Mouse (Mus musculus): ENCODE measurements around the gene Med13l. TPM values are rescaled to one million over a fixed set of nuclear protein-coding genes. Genes with fewer than 3 reads are reported as not detected.

Gene Med13l
- total and polyA plus RNA-seq, 3 experiments: 2.0 to 11.0 (median 10.1) TPM

GRCm38 (mm10) chr5:118645196-118645805 is 84.8 kb downstream of the Med13l start:
- no peak for DNase-seq (ENCODE audit: extremely low read depth)
- in situ Hi-C loops (cut with MboI; ENCODE audit: low pct_ligation_motif_present, low pct_unique_long_range_greater_than_20kb, low sequenced_read_pairs): no loop called here
- peaks cover 12 to 38% of the 10 kb centered on the region in 2 experiments for H3K4me1 ChIP-seq (ENCODE audit: control insufficient read depth in 1 of 2, insufficient read depth in 2 of 2)
- H3K4me2 ChIP-seq (ENCODE audit: insufficient read depth, low read depth, poor library complexity, severe bottlenecking): no peak overlapping the region
- H3K9me3 ChIP-seq (replicated peaks; ENCODE audit: low read length): no peaks in the 10 kb centered on the region
- no peak overlapping the region for H3K9ac ChIP-seq (ENCODE audit: insufficient read depth, low read depth)
- H3K36me3 ChIP-seq (replicated peaks in 1 of 2; ENCODE audit: control insufficient read depth in 1 of 2, insufficient read depth in 1 of 2, low read length in 1 of 2): peaks cover 3 to 15% of the 10 kb centered on the region in 2 experiments
- H3K79me2 ChIP-seq (replicated peaks; ENCODE audit: control insufficient read depth, extremely low read depth, insufficient read depth, poor library complexity, severe bottlenecking): no peaks in the 10 kb centered on the region; the same call in 1 of the 2 replicates
- TF ChIP-seq KAT2A (IDR thresholded peaks at IDR 0.05; ENCODE audit: insufficient replicate concordance, low read length) (no peak), TCF12 (IDR thresholded peaks at IDR 0.05; ENCODE audit: low read depth, low read length) (no peak), ZMIZ1 (IDR thresholded peaks at IDR 0.05; ENCODE audit: low read depth, low read length) (no peak), BHLHE40 (IDR thresholded peaks at IDR 0.05; ENCODE audit: low read depth, low read length) (no peak), CHD2 (IDR thresholded peaks at IDR 0.05; ENCODE audit: low read length) (no peak), MEF2A (IDR thresholded peaks at IDR 0.05; ENCODE audit: borderline replicate concordance, low read depth, low read length) (no peak), ETS1 (conservative IDR thresholded peaks at IDR 0.05; ENCODE audit: low read depth, low read length) (no peak), ZKSCAN1 (IDR thresholded peaks at IDR 0.05; ENCODE audit: borderline replicate concordance, low read depth, low read length) (no peak), RAD21 (IDR thresholded peaks at IDR 0.05; ENCODE audit: low read depth, low read length) (no peak), USF1 (IDR thresholded peaks at IDR 0.05; ENCODE audit: low read depth, low read length) (no peak), NELFE (IDR thresholded peaks at IDR 0.05; ENCODE audit: low read depth, low read length) (no peak), RCOR1 (conservative IDR thresholded peaks at IDR 0.05; ENCODE audit: low read depth, low read length) (no peak), MYC (IDR thresholded peaks at IDR 0.05; ENCODE audit: low read depth, low read length) (no peak), EP300 (IDR thresholded peaks at IDR 0.05; ENCODE audit: low read length) (no peak), POLR2A (IDR thresholded peaks at IDR 0.05; ENCODE audit: low read depth, low read length) (no peak), E2F4 (IDR thresholded peaks at IDR 0.05; ENCODE audit: insufficient replicate concordance, low read depth, low read length) (no peak), MXI1 (IDR thresholded peaks at IDR 0.05; ENCODE audit: low read depth, low read length) (no peak), ELF1 (IDR thresholded peaks at IDR 0.05; ENCODE audit: low read depth, low read length) (no peak)
- H3K4me3 ChIP-seq (replicated peaks in 1 of 3; ENCODE audit: low read depth in 2 of 3, low read length in 2 of 3, poor library complexity in 1 of 3): no peak overlapping the region
- H3K27ac ChIP-seq (ENCODE audit: insufficient read depth, low read depth): no peak overlapping the region
- H3K27me3 ChIP-seq (replicated peaks): no peaks in the 10 kb centered on the region
- dilution Hi-C loops (cut with MboI; ENCODE audit: extremely low pct_ligation_motif_present, extremely low pct_unique_long_range_greater_than_20kb, low sequenced_read_pairs): no loop called here

DNA sequence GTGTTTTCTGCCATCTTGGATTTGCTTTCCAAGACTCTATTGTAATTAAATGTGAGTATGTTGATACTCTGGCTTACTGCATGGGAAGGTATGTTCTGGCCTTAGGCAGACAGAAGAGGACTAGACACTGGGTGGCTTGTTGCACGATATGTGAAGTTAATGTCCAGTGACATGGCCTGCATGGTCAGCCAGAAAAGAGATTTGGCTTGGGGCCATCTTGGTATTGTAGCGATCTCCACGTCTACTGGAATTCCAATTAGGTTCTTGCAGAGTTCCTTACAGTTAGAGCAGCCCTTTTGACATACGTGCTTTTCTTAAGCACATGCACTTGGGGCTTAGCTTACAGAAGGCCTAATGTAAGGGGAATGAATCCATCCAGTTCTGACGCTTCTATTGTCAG is 86.4 kb downstream of the Med13l start:
- no peak for DNase-seq (ENCODE audit: extremely low read depth)
- Histone ChIP-seq H3K27me3 (replicated peaks) (no peaks in the 10 kb centered on the region), H3K9ac (ENCODE audit: insufficient read depth, low read depth) (no peak overlapping the region), H3K4me2 (ENCODE audit: insufficient read depth, low read depth, poor library complexity, severe bottlenecking) (no peak overlapping the region), H3K4me1 (ENCODE audit: control insufficient read depth in 1 of 2, insufficient read depth in 2 of 2) (peaks cover 12 to 40% of the 10 kb centered on the region in 2 experiments), H3K36me3 (replicated peaks in 1 of 2; ENCODE audit: control insufficient read depth in 1 of 2, insufficient read depth in 1 of 2, low read length in 1 of 2) (peaks cover 3 to 20% of the 10 kb centered on the region in 2 experiments), H3K9me3 (replicated peaks; ENCODE audit: low read length) (no peaks in the 10 kb centered on the region), H3K79me2 (replicated peaks; ENCODE audit: control insufficient read depth, extremely low read depth, insufficient read depth, poor library complexity, severe bottlenecking) (no peaks in the 10 kb centered on the region; the same call in 1 of the 2 replicates), H3K27ac (ENCODE audit: insufficient read depth, low read depth) (no peak overlapping the region), H3K4me3 (replicated peaks in 1 of 3; ENCODE audit: low read depth in 2 of 3, low read length in 2 of 3, poor library complexity in 1 of 3) (no peak overlapping the region)
- TF ChIP-seq JUND (conservative IDR thresholded peaks at IDR 0.05; ENCODE audit: low read depth, low read length) (no peak), HCFC1 (IDR thresholded peaks at IDR 0.05; ENCODE audit: low read depth, low read length) (no peak), BHLHE40 (IDR thresholded peaks at IDR 0.05; ENCODE audit: low read depth, low read length) (no peak), POLR2A (IDR thresholded peaks at IDR 0.05; ENCODE audit: low read depth, low read length) (no peak), ETS1 (conservative IDR thresholded peaks at IDR 0.05; ENCODE audit: low read depth, low read length) (no peak), EP300 (IDR thresholded peaks at IDR 0.05; ENCODE audit: low read length) (no peak), ELF1 (IDR thresholded peaks at IDR 0.05; ENCODE audit: low read depth, low read length) (no peak), NRF1 (IDR thresholded peaks at IDR 0.05; ENCODE audit: low read depth, low read length) (no peak), UBTF (IDR thresholded peaks at IDR 0.05; ENCODE audit: low read depth, low read length) (no peak), ZMIZ1 (IDR thresholded peaks at IDR 0.05; ENCODE audit: low read depth, low read length) (no peak)
- in situ Hi-C loops (cut with MboI; ENCODE audit: low pct_ligation_motif_present, low pct_unique_long_range_greater_than_20kb, low sequenced_read_pairs): no loop called here
- dilution Hi-C loops (cut with MboI; ENCODE audit: extremely low pct_ligation_motif_present, extremely low pct_unique_long_range_greater_than_20kb, low sequenced_read_pairs): no loop called here
